10 mouse cellular contexts compared by ENCODE assay signal in genomic region chr7:96474560-96475089, GRCm38 (mm10).
DNase-seq lines count a peak whose midpoint lies in the region; ATAC-seq and TF ChIP-seq lines count a peak whose summit lies in the region.
"Had no signal": no experiment of that assay in that cellular context is flagged by ENCODE, and none has a peak within 500 bp of the region (broad histone marks: within the 10 kb centered on the region; RNA-seq: fewer than 3 reads in every experiment).

No protein-coding gene starts in this region.

- no peak for DNase-seq in lung, postnatal 0 days (ENCODE audit: low spot score)
- DNase-seq in lung, adult 2 months, result no peak
- peak; percentile 78 for DNase-seq in left cerebral cortex, adult 2 months (ENCODE audit: extremely low spot score in 1 of 2, low spot score in 2 of 2)
- peak; percentile 57 for DNase-seq in right cerebral cortex, postnatal 4 days
- DNase-seq in ovary, postnatal 36 days (ENCODE audit: low spot score), result no peak
- no peak for DNase-seq in lung, postnatal 10 days
- DNase-seq in heart, embryonic 10.5 days (ENCODE audit: low spot score), result no peak
- DNase-seq: adrenal gland, postnatal 25 days; kidney, adult 8-10 months had no signal

- TF ChIP-seq EP300 in lung, postnatal 0 days (IDR thresholded peaks at IDR 0.05), result no peak

- WGBS in lung, postnatal 0 days, result 81% methylated on average over 11 of the region's 11 CpGs
- WGBS in lung, adult 2 months, result 82% methylated on average over 11 of the region's 11 CpGs
- 83% methylated on average over 11 of the region's 11 CpGs for WGBS in heart, embryonic 10.5 days

- H3K9me3 ChIP-seq in lung, postnatal 0 days (ENCODE audit: low read length), result no peaks in the 10 kb centered on the region
- no peaks in the 10 kb centered on the region for H3K9me3 ChIP-seq in heart, embryonic 10.5 days

- TF ChIP-seq POLR2A in lung, adult 2 months (IDR thresholded peaks at IDR 0.05; ENCODE audit: borderline replicate concordance, extremely low read depth, low read depth, low read length), result no peak

- H3K4me3 ChIP-seq in lung, postnatal 0 days (ENCODE audit: low read depth, low read length), result no peak overlapping the region
- no peak overlapping the region for H3K4me3 ChIP-seq in lung, adult 2 months (replicated peaks; ENCODE audit: extremely low read depth, low read depth, low read length)
- no peak overlapping the region for H3K4me3 ChIP-seq in left cerebral cortex, adult 2 months
- no peak overlapping the region for H3K4me3 ChIP-seq in heart, embryonic 10.5 days

- H3K9ac ChIP-seq in lung, postnatal 0 days (replicated peaks; ENCODE audit: low read depth), result no peak overlapping the region

- no peaks in the 10 kb centered on the region for H3K27me3 ChIP-seq in lung, postnatal 0 days (replicated peaks; ENCODE audit: insufficient read depth, low read length)
- peaks cover 17% of the 10 kb centered on the region; the same call in 1 of the 2 replicates for H3K27me3 ChIP-seq in heart, embryonic 10.5 days (ENCODE audit: insufficient read depth, poor library complexity, severe bottlenecking)

- H3K4me1 ChIP-seq in lung, postnatal 0 days (ENCODE audit: insufficient read depth, low read depth, low read length), result no peaks in the 10 kb centered on the region
- H3K4me1 ChIP-seq in lung, adult 2 months (ENCODE audit: control insufficient read depth, insufficient read depth, low read length), result no peaks in the 10 kb centered on the region
- no peaks in the 10 kb centered on the region for H3K4me1 ChIP-seq in heart, embryonic 10.5 days

- TF ChIP-seq CTCF in lung, postnatal 0 days (IDR thresholded peaks at IDR 0.05), result no peak
- TF ChIP-seq CTCF in lung, adult 2 months (IDR thresholded peaks at IDR 0.05; ENCODE audit: insufficient read depth, low read length), result no peak
- TF ChIP-seq CTCF in left cerebral cortex, adult 2 months (IDR thresholded peaks at IDR 0.05), result no peak

- H3K27ac ChIP-seq in lung, postnatal 0 days (ENCODE audit: low read length), result no peak overlapping the region
- no peak overlapping the region; the same call in 1 of the 2 replicates for H3K27ac ChIP-seq in left cerebral cortex, adult 2 months
- no peak overlapping the region for H3K27ac ChIP-seq in heart, embryonic 10.5 days

- intact Hi-C loops in left cerebral cortex, adult 2 months (cut with DNase I), result loop anchor here (1.0 to 5.0 kb wide), 3 partner anchors 48 to 262 kb away; no protein-coding TSS in a partner anchor

- no peak overlapping the region for H3K4me2 ChIP-seq in lung, postnatal 0 days (replicated peaks; ENCODE audit: low read depth, low read length)

- peak; percentile 53; the same call in 1 of the 2 replicates for ATAC-seq in lung, postnatal 0 days
- ATAC-seq in frontal cortex, adult (ENCODE audit: low TSS enrichment), result peak; percentile 87

- H3K36me3 ChIP-seq in lung, postnatal 0 days (ENCODE audit: insufficient read depth, low read length), result no peaks in the 10 kb centered on the region
- no peaks in the 10 kb centered on the region for H3K36me3 ChIP-seq in heart, embryonic 10.5 days

Comparison
In these comparisons a context has a peak if more than half of its experiments do, and no peak if none do; other contexts are left out.
1. DNase-seq: peak in left cerebral cortex, adult 2 months (2 of 2) and right cerebral cortex, postnatal 4 days (single experiment); none in lung, postnatal 0 days (single experiment), lung, adult 2 months (single experiment), ovary, postnatal 36 days (single experiment), lung, postnatal 10 days (single experiment) and heart, embryonic 10.5 days (single experiment).